Mouse (Mus musculus) bone marrow macrophage, adult 2 months (primary cell): ENCODE measurements around the gene Retreg3. TPM values are rescaled to one million over a fixed set of nuclear protein-coding genes. Genes with fewer than 3 reads are reported as not detected.

Experiments
- H3K27ac ChIP-seq: 2 replicates; pipeline ENCODE4 v1.5.1; 2012; ENCODE audit warnings: low read depth, low read length; ENCODE audit not compliant: insufficient read depth
- H3K4me1 ChIP-seq: 2 replicates; pipeline ENCODE4 v1.6.1; 2012; ENCODE audit warnings: low read length; ENCODE audit not compliant: control insufficient read depth, insufficient read depth
- H3K4me3 ChIP-seq: 2 replicates; pipeline ENCODE4 v1.5.1; 2012; ENCODE audit warnings: mild to moderate bottlenecking, low read length, moderate library complexity; ENCODE audit not compliant: insufficient read depth
- CTCF ChIP-seq: IDR thresholded peaks from 2 replicates; pipeline ENCODE4 v1.5.1; 2012; ENCODE audit warnings: low read depth, mild to moderate bottlenecking, low read length, moderate library complexity
- POLR2A ChIP-seq: IDR thresholded peaks from 2 replicates; pipeline ENCODE4 v1.6.1; 2012; ENCODE audit warnings: mild to moderate bottlenecking, low read depth, low read length, borderline replicate concordance
- polyA plus RNA-seq: library from polyadenylated mRNA; stranded (reverse); fragments of >200 nt; gene quantifications from 2 replicates; pipeline ENCODE4 v1.2.4, GENCODE M21; 2012; ENCODE audit not compliant: missing spikeins, insufficient read depth, insufficient read length

Gene Retreg3
- polyA plus RNA-seq = 52.2 and 62.4 TPM in 2 replicates

DNA sequence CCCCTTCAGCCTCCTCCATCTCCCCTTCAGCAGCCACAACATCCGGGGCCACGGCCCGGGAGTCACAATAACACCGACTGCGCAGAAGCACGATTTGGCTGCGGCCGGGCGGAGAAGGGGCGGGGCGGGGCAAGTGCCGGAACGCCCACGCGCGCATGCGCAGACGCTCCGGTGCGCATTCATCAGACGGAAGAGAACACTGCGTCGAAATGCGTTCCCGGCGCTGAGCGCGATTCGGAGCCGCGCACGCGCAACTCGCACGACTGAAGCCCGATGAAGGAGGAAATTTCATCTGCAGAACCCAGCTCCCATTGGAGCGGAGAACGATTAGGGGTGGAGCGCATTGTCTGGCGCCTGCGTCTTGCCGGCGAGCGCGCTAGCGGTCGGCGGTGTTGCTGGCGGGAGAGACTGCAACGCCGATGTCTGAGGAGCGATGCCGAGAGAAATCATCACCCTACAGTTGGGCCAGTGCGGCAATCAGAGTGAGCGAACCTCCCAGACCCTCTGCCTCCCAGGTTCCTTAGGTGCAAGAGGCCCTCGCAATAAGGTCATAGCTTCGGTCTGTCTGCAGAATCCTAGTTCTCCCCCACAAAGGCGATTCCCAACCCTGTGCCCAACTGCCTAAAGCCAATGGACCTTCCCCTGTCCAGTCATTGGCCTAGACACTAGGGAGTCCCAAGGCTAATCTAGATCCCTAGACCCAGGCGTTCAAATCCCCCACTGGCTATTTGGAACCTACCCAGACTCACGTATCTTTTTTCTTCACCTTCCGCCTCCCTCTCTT is at the start of gene Retreg3, which contains the start of gene Tubg1:
Gene Retreg3, minus strand, starts transcription at position 133 of the 784 bp plus-strand sequence.
Gene Tubg1, plus strand, starts transcription at position 178 of the 784 bp plus-strand sequence.
- peak within 1 kb of the TSS; percentile 58 for H3K27ac ChIP-seq
- TF ChIP-seq POLR2A (peak; percentile 80; the same call in 1 of the 2 replicates), CTCF (no peak)
- H3K4me3 ChIP-seq = peak within 1 kb of the TSS; percentile 77
- H3K4me1 ChIP-seq = peaks cover 29% of the 10 kb centered on the region

DNA sequence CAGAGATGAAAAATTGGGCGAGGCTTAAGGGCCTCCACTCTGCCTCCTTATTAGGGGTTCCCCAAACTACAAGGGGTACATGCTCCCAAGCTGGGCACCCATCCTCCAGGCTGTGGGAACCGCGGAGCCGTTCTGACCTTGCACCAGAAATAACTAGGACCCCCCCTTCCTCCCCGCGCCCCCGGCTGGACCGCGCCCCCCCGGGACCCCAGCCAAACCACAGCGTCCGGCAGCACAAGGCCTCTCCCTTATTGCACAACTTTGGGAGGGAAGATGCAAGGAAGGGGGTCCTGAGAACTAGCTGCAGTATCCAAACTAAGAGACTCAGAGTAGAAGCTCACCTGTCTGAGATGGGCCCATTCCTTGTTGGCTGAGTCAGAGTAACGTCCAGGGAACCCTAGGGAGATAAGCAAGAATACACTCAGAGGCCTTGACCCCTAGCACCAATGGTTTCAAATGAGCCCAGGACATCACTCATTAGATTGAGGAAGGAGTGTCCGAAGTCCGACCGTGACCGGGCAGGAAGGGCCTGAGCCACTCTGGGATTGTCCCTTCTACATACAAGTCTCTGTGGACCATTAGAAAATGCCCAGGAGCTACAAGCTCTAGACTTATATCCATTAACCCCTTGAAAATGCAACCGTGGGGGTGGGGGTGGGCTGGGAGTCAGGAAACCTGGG is 48.7 kb upstream of the Retreg3 start:
- TF ChIP-seq POLR2A = no peak
- TF ChIP-seq CTCF = no peak
- no peak overlapping the region for H3K27ac ChIP-seq
- no peak overlapping the region for H3K4me3 ChIP-seq
- H3K4me1 ChIP-seq = peaks cover 28% of the 10 kb centered on the region

GRCm38 (mm10) chr11:101167963-101168300 is 48.2 kb upstream of the Retreg3 start:
- no peak overlapping the region for H3K27ac ChIP-seq
- H3K4me1 ChIP-seq = peaks cover 23% of the 10 kb centered on the region
- no peak overlapping the region for H3K4me3 ChIP-seq
- no peak for TF ChIP-seq CTCF
- no peak for TF ChIP-seq POLR2A

DNA sequence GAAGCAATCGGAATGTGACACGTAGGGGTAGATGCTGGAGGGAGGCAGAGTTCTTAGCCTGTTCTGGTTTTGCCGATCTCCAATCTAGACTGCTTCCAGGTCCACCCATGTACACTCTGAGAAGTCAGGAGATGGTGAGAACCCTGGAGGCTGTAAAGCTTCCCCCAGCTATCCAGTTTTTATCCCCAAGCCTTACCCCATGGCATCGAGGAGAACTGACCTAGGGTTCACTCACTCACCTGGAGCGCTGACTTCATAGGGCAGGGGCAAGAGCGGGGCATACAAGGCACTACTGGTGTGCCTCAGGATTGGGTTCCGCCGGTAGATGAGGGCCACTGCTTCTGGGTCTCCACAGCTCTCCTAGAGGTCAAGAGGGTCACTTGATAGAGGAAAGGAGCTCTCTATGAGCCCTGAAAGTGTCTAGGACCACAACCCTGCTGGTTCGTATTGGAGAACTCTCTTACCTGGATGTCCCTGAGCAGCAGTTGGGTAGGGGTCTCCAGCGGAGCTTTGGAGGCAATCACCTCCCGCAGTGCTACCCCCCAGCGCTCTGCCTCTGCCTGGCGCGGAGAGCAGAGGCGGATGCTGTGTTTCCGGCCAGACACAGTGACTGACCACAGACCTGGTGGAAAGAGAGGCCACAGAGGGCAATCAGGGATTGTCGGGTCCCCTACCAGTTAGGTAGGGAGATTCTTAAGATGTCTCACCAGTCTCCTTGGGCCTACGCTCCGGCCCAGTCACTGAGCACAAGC is 47.7 kb upstream of the Retreg3 start:
- TF ChIP-seq CTCF (no peak), POLR2A (no peak)
- H3K4me1 ChIP-seq = peaks cover 20% of the 10 kb centered on the region
- H3K27ac ChIP-seq = no peak overlapping the region
- H3K4me3 ChIP-seq = no peak overlapping the region

DNA sequence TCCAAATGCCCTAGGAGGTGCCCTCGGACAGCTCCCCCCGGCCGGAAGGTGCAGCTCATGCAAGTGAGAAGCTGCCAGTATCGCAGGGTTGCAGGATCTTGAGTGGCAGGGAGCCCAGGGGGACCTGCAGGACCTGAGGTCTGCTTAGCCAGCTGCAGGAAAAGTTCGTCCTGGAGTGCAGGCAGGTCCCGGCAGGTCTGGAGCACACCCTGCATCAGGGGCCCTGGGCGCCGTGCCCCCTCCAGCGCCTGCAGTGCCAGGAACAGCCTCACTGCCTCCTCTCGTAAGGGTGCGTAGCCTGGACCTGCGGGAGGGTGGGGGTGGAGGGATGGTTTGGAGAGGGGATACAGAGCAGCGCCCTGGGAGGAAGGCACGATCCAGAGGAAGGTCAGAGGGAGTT is 46.7 kb upstream of the Retreg3 start:
- TF ChIP-seq POLR2A (no peak), CTCF (no peak)
- Histone ChIP-seq H3K27ac (no peak overlapping the region), H3K4me3 (no peak overlapping the region), H3K4me1 (peaks cover 18% of the 10 kb centered on the region)

- no peak for TF ChIP-seq POLR2A
- peak; percentile 5; the same call in 1 of the 2 replicates for TF ChIP-seq CTCF
- Histone ChIP-seq H3K27ac (no peak overlapping the region), H3K4me3 (peak overlapping the region; percentile 32; the same call in 1 of the 2 replicates), H3K4me1 (peaks cover 18% of the 10 kb centered on the region)
These were observed 45.2 kb upstream of the Retreg3 start for GRCm38 (mm10) chr11:101164677-101165580.

- Histone ChIP-seq H3K27ac (no peak overlapping the region), H3K4me1 (peaks cover 15% of the 10 kb centered on the region), H3K4me3 (peak overlapping the region; percentile 19)
- TF ChIP-seq CTCF (no peak), POLR2A (no peak)
These were observed 44.6 kb upstream of the Retreg3 start for GRCm38 (mm10) chr11:101164351-101164665.

DNA sequence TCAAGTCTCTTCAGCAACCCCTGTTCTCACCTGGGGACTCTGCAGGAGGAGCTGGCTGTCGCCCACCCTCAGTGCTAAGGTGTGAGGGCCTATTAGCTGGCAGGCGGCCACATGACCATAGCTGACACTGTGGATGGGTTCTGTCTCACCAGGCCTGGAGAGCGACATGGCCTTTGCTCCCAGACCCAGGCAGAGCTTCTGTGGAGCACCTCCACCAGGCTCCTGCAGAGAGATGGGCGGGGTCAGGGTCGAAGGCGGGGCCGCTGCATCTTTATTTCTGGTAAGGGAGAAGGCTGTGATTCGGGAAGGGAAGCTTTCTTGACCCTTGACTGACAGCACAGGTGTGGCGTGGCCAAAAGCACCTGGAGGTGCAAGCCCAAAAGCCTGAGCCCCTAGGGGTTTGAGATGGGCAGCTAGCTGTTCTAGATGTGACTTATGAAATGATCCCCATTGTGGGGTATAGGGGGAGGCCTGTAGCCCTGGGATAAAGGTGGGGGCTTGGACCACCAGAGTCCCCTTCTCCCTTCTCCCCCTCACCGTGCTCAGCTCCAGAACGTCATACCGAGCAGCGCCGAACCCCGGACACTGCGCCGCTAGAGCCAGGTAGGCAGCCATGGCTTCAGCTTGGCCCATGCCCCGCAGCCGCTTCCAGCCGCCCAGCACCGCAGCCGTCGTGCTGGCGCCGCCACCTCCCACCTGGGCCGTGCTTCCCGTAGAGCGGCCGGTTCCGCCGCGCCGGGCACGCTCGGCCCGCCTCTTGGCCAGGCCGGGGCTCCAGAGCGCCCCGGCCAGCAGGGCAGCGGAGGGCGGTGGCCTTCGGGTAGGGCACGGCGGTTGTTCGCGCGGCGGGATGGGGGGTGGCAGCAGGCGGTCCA is 44.0 kb upstream of the Retreg3 start:
- Histone ChIP-seq H3K4me1 (peaks cover 9% of the 10 kb centered on the region), H3K4me3 (peak overlapping the region; percentile 8; the same call in 1 of the 2 replicates), H3K27ac (no peak overlapping the region)
- no peak for TF ChIP-seq POLR2A
- no peak for TF ChIP-seq CTCF
